ENCODE assay signal across 10 mouse cellular contexts in genomic region chr10:80618181-80618580, GRCm38 (mm10). TPM values are rescaled to one million over a fixed set of nuclear protein-coding genes. Genes with fewer than 3 reads are reported as not detected.
A peak's percentile ranks its signal among the peaks of the same experiment; 100 is the strongest.
DNase-seq lines count a peak whose midpoint lies in the region; ATAC-seq and TF ChIP-seq lines count a peak whose summit lies in the region.
"Had no signal": no experiment of that assay in that cellular context is flagged by ENCODE, and none has a peak within 500 bp of the region (broad histone marks: within the 10 kb centered on the region; RNA-seq: fewer than 3 reads in every experiment).

No protein-coding gene starts in this region.

- peaks cover 8% of the 10 kb centered on the region; the same call in 1 of the 2 replicates for H3K4me1 ChIP-seq in heart, postnatal 0 days (ENCODE audit: control insufficient read depth, insufficient read depth)
- H3K4me1 ChIP-seq in bone marrow, adult 2 months (ENCODE audit: control insufficient read depth, insufficient read depth, low read length) = no peaks in the 10 kb centered on the region; the same call in 1 of the 2 replicates

- H3K27ac ChIP-seq in heart, postnatal 0 days (ENCODE audit: low read depth) = peak overlapping the region; percentile 39
- H3K27ac ChIP-seq in bone marrow, adult 2 months (ENCODE audit: control insufficient read depth, insufficient read depth, low read depth, low read length, poor library complexity) = peak overlapping the region; percentile 42; the same call in 1 of the 2 replicates
- H3K27ac ChIP-seq in left cerebral cortex, adult 2 months = no peak overlapping the region
- H3K27ac ChIP-seq: hindbrain, embryonic 15.5 days; macrophage had no signal

- DNase-seq in heart, postnatal 0 days (ENCODE audit: low spot score) = peak; percentile 50
- no peak for DNase-seq in heart, postnatal 25 days (ENCODE audit: low spot score)
- peak; percentile 68 to 87 for DNase-seq in kidney, postnatal 25 days
- DNase-seq in splenic B cell, adult 2 months (ENCODE audit: low read depth, low spot score) = peak; percentile 70
- DNase-seq in MN1 (ENCODE audit: low spot score) = no peak
- no peak for DNase-seq in left cerebral cortex, adult 2 months (ENCODE audit: extremely low spot score in 1 of 2, low spot score in 2 of 2)
- DNase-seq in right cerebral cortex, postnatal 4 days = no peak

- no peak overlapping the region for H3K4me3 ChIP-seq in heart, postnatal 0 days (ENCODE audit: low read depth, low read length)
- H3K4me3 ChIP-seq in bone marrow, adult 2 months (replicated peaks; ENCODE audit: control insufficient read depth, low read depth, low read length) = no peak overlapping the region
- no peak overlapping the region for H3K4me3 ChIP-seq in left cerebral cortex, adult 2 months
- H3K4me3 ChIP-seq: hindbrain, embryonic 15.5 days had no signal

- no peak for ATAC-seq in heart, postnatal 0 days (ENCODE audit: insufficient read depth, low read depth)

- TF ChIP-seq POLR2A in bone marrow, adult 2 months (IDR thresholded peaks at IDR 0.05; ENCODE audit: borderline replicate concordance, control insufficient read depth, low read depth, low read length) = no peak

- no peaks in the 10 kb centered on the region for H3K27me3 ChIP-seq in heart, postnatal 0 days (ENCODE audit: control insufficient read depth, insufficient read depth, low read length)
- no peaks in the 10 kb centered on the region for H3K27me3 ChIP-seq in splenic B cell, adult 2 months (ENCODE audit: control insufficient read depth, insufficient read depth, low read length, poor library complexity, severe bottlenecking)
- H3K27me3 ChIP-seq: hindbrain, embryonic 15.5 days had no signal

- peaks cover 23% of the 10 kb centered on the region for H3K36me3 ChIP-seq in heart, postnatal 0 days (replicated peaks; ENCODE audit: control insufficient read depth, insufficient read depth, low read length)
- no peaks in the 10 kb centered on the region; the same call in 1 of the 2 replicates for H3K36me3 ChIP-seq in splenic B cell, adult 2 months (ENCODE audit: control insufficient read depth, insufficient read depth, low read length, poor library complexity, severe bottlenecking)

- no peak overlapping the region for H3K4me2 ChIP-seq in heart, postnatal 0 days (ENCODE audit: low read depth, low read length)
- H3K4me2 ChIP-seq: hindbrain, embryonic 15.5 days had no signal

- no peak for TF ChIP-seq CTCF in heart, postnatal 0 days (IDR thresholded peaks at IDR 0.05; ENCODE audit: low read depth)
- no peak for TF ChIP-seq CTCF in bone marrow, adult 2 months (IDR thresholded peaks at IDR 0.05; ENCODE audit: control insufficient read depth, insufficient read depth, low read length)
- TF ChIP-seq CTCF in left cerebral cortex, adult 2 months (IDR thresholded peaks at IDR 0.05) = no peak

- WGBS in heart, postnatal 0 days = 30% methylated on average over 9 of the region's 9 CpGs
- WGBS in bone marrow, adult 2 months = 11% methylated on average over 9 of the region's 9 CpGs

- intact Hi-C loops in heart, postnatal 25 days (cut with DNase I) = no loop called here
- intact Hi-C loops in left cerebral cortex, adult 2 months (cut with DNase I) = no loop called here

- no peak overlapping the region for H3K9ac ChIP-seq in heart, postnatal 0 days (replicated peaks; ENCODE audit: low read depth, low read length)
- H3K9ac ChIP-seq: hindbrain, embryonic 15.5 days had no signal

- 0 out of 2 replicates have a peak, but pooled peaks have one; percentile 35 for TF ChIP-seq EP300 in heart, postnatal 0 days (IDR thresholded peaks at IDR 0.05; ENCODE audit: low read depth)

- no peaks in the 10 kb centered on the region for H3K9me3 ChIP-seq in heart, postnatal 0 days (replicated peaks; ENCODE audit: control insufficient read depth, low read length)
- H3K9me3 ChIP-seq: hindbrain, embryonic 15.5 days had no signal

RNA-seq across cellular contexts. Expression of gene Csnk1g2, which starts 4.5 kb away (rescaled TPM):
- 141 and 149 TPM in 2 replicates for total RNA-seq in heart, postnatal 0 days (2014; rRNA removed; ENCODE audit: low replicate concordance)
- polyA plus RNA-seq in heart, postnatal 0 days (2015; fragmentation: Nextera tagmentation; extraction: Ambion mirVana) = 69.1 and 75.6 TPM in 2 replicates
- total RNA-seq in heart, postnatal 25 days (2021) = 100 to 1,000 TPM; 116 TPM
- 49.9 and 75.2 TPM in 2 replicates for polyA plus RNA-seq in bone marrow, adult 2 months (2011; ENCODE audit: insufficient read depth, insufficient read length, low replicate concordance, missing spikeins)
- total RNA-seq in left cerebral cortex, adult 2 months (2021) = 100 to 1,000 TPM; 244 to 251 TPM

RNA-seq across cellular contexts. Expression of gene Gm49322, which starts 12.4 kb away (rescaled TPM):
- 0.23 and 1.3 TPM in 2 replicates for total RNA-seq in heart, postnatal 0 days (2014; rRNA removed; ENCODE audit: low replicate concordance)
- 0.33 and 0.38 TPM in 2 replicates for polyA plus RNA-seq in heart, postnatal 0 days (2015; fragmentation: Nextera tagmentation; extraction: Ambion mirVana)
- total RNA-seq in heart, postnatal 25 days (2021) = under 1 TPM; 0.52 to 0.59 TPM
- polyA plus RNA-seq in bone marrow, adult 2 months (2011; ENCODE audit: insufficient read depth, insufficient read length, low replicate concordance, missing spikeins) = 2.0 and 2.4 TPM in 2 replicates
- 1 to 10 TPM; 2.7 to 4.2 TPM for total RNA-seq in left cerebral cortex, adult 2 months (2021)
- polyA plus RNA-seq: macrophage had no signal

RNA-seq across cellular contexts. Expression of gene Adat3, which starts 15.5 kb away (rescaled TPM):
- 1.6 and 4.5 TPM in 2 replicates for total RNA-seq in heart, postnatal 0 days (2014; rRNA removed; ENCODE audit: low replicate concordance)
- polyA plus RNA-seq in heart, postnatal 0 days (2015; fragmentation: Nextera tagmentation; extraction: Ambion mirVana) = 1.8 and 2.7 TPM in 2 replicates
- total RNA-seq in heart, postnatal 25 days (2021) = 1 to 10 TPM in 1 of 2 experiments, under 1 TPM in 1; 0.84 to 1.2 TPM
- polyA plus RNA-seq in bone marrow, adult 2 months (2011; ENCODE audit: insufficient read depth, insufficient read length, low replicate concordance, missing spikeins) = 2.2 and 3.2 TPM in 2 replicates
- 1 to 10 TPM; 1.3 to 5.6 TPM for total RNA-seq in left cerebral cortex, adult 2 months (2021)

RNA-seq across cellular contexts. Expression of gene Scamp4, which starts 15.5 kb away (rescaled TPM):
- 25.8 and 44.5 TPM in 2 replicates for total RNA-seq in heart, postnatal 0 days (2014; rRNA removed; ENCODE audit: low replicate concordance)
- 39.2 and 39.8 TPM in 2 replicates for polyA plus RNA-seq in heart, postnatal 0 days (2015; fragmentation: Nextera tagmentation; extraction: Ambion mirVana)
- 10 to 100 TPM; 21.0 to 21.7 TPM for total RNA-seq in heart, postnatal 25 days (2021)
- polyA plus RNA-seq in bone marrow, adult 2 months (2011; ENCODE audit: insufficient read depth, insufficient read length, low replicate concordance, missing spikeins) = 12.9 and 17.2 TPM in 2 replicates
- total RNA-seq in left cerebral cortex, adult 2 months (2021) = 10 to 100 TPM; 41.5 to 44.8 TPM

RNA-seq across cellular contexts. Expression of gene Abhd17a, which starts 28.0 kb away (rescaled TPM):
- total RNA-seq in heart, postnatal 0 days (2014; rRNA removed; ENCODE audit: low replicate concordance) = 194 and 462 TPM in 2 replicates
- 88.2 and 88.6 TPM in 2 replicates for polyA plus RNA-seq in heart, postnatal 0 days (2015; fragmentation: Nextera tagmentation; extraction: Ambion mirVana)
- total RNA-seq in heart, postnatal 25 days (2021) = 10 to 100 TPM; 50.1 to 51.1 TPM
- 44.4 and 53.1 TPM in 2 replicates for polyA plus RNA-seq in bone marrow, adult 2 months (2011; ENCODE audit: insufficient read depth, insufficient read length, low replicate concordance, missing spikeins)
- 100 to 1,000 TPM; 185 to 191 TPM for total RNA-seq in left cerebral cortex, adult 2 months (2021)

Comparison
In these comparisons a context has a peak if more than half of its experiments do, and no peak if none do; other contexts are left out.
1. DNase-seq: peak in heart, postnatal 0 days (single experiment), kidney, postnatal 25 days (2 of 2) and splenic B cell, adult 2 months (single experiment); none in heart, postnatal 25 days (single experiment), MN1 (single experiment), left cerebral cortex, adult 2 months (0 of 2) and right cerebral cortex, postnatal 4 days (single experiment).